Mouse (Mus musculus): Measurements from ENCODE around the gene Ccdc175. TPM values are rescaled to one million over a fixed set of nuclear protein-coding genes. Genes with fewer than 3 reads are reported as not detected.

The Ccdc175 gene
- polyA plus RNA-seq, 1 experiment from 2014 or later = 0.09 TPM

- WGBS = 4% methylated on average over 40 of the region's 40 CpGs
- H3K27ac ChIP-seq (ENCODE audit: low read depth, low read length) = peak overlapping the region; percentile 90
Measured at GRCm38 (mm10) chr12:72069626-72070326, 115.1 kb downstream of the Ccdc175 start.

DNA sequence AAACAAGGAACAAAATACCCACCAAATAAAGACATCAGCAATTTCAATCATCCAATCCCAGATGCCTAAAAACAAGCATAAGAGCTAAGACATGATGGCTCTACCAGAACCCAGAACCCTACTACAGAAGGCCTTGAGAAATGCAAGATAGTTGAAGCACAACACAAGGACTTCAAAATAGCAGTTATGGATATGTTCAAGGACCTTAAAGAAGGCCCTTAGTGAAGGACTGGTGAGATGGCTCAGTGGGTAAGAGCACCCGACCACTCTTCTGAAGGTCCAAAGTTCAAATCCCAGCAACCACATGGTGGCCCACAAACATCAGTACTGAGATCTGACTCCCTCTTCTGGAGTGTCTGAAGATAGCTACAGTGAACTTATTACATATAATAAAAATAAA is 127.0 kb downstream of the Ccdc175 start:
- Histone ChIP-seq H3K9ac (replicated peaks; ENCODE audit: low read depth, low read length) (no peak overlapping the region), H3K36me3 (ENCODE audit: control insufficient read depth, insufficient read depth, low read length) (no peaks in the 10 kb centered on the region), H3K27me3 (ENCODE audit: control insufficient read depth, insufficient read depth, low read length) (no peaks in the 10 kb centered on the region), H3K4me1 (ENCODE audit: control insufficient read depth, insufficient read depth, low read length) (no peaks in the 10 kb centered on the region), H3K9me3 (ENCODE audit: control insufficient read depth, low read length) (no peaks in the 10 kb centered on the region), H3K27ac (ENCODE audit: low read depth, low read length) (no peak overlapping the region), H3K4me2 (ENCODE audit: low read depth, low read length) (no peak overlapping the region), H3K4me3 (ENCODE audit: low read depth, low read length) (no peak overlapping the region)
- WGBS = 92% methylated on average over 1 of the region's 1 CpGs
- no peak for ATAC-seq (ENCODE audit: low read depth)

More at GRCm38 (mm10) chr12:72069626-72070326, 115.1 kb downstream of the Ccdc175 start:
- H3K27me3 ChIP-seq (ENCODE audit: control insufficient read depth, insufficient read depth, low read length) = no peaks in the 10 kb centered on the region
- H3K4me1 ChIP-seq (ENCODE audit: control insufficient read depth, insufficient read depth, low read length) = no peaks in the 10 kb centered on the region; the same call in 1 of the 2 replicates
- peak; percentile 83 for ATAC-seq (ENCODE audit: low read depth)
- peak overlapping the region; percentile 83 for H3K9ac ChIP-seq (replicated peaks; ENCODE audit: low read depth, low read length)
- H3K4me3 ChIP-seq (ENCODE audit: low read depth, low read length) = peak overlapping the region; percentile 76
- no peaks in the 10 kb centered on the region for H3K9me3 ChIP-seq (ENCODE audit: control insufficient read depth, low read length)
- no peaks in the 10 kb centered on the region for H3K36me3 ChIP-seq (ENCODE audit: control insufficient read depth, insufficient read depth, low read length)
- H3K4me2 ChIP-seq (ENCODE audit: low read depth, low read length) = peak overlapping the region; percentile 89

DNA sequence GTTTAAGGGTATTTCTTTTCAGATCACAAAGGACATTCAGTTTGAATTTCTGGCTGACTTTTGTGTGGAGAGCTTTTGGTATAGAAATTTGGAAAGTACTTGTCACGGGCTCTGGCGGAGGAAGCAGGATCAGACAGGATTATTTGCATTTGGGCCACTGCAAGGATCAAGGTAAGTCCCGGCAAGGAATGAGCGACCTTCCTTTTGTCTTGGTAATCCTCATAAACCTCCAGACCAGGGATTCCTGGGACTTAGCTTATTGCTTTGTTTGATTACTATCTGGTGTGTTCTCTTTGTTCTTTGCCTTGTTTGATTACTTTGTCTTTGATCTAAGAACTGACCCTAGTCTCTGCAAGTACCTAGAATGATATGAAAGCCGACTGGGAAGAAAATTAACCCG is 131.0 kb downstream of the Ccdc175 start:
- Histone ChIP-seq H3K27ac (ENCODE audit: low read depth, low read length) (no peak overlapping the region), H3K4me1 (ENCODE audit: control insufficient read depth, insufficient read depth, low read length) (no peaks in the 10 kb centered on the region), H3K9me3 (ENCODE audit: control insufficient read depth, low read length) (no peaks in the 10 kb centered on the region), H3K27me3 (ENCODE audit: control insufficient read depth, insufficient read depth, low read length) (no peaks in the 10 kb centered on the region), H3K4me2 (ENCODE audit: low read depth, low read length) (no peak overlapping the region), H3K4me3 (ENCODE audit: low read depth, low read length) (no peak overlapping the region), H3K36me3 (ENCODE audit: control insufficient read depth, insufficient read depth, low read length) (no peaks in the 10 kb centered on the region), H3K9ac (replicated peaks; ENCODE audit: low read depth, low read length) (no peak overlapping the region)
- WGBS = 25% methylated on average over 6 of the region's 6 CpGs
- ATAC-seq (ENCODE audit: low read depth) = no peak

DNA sequence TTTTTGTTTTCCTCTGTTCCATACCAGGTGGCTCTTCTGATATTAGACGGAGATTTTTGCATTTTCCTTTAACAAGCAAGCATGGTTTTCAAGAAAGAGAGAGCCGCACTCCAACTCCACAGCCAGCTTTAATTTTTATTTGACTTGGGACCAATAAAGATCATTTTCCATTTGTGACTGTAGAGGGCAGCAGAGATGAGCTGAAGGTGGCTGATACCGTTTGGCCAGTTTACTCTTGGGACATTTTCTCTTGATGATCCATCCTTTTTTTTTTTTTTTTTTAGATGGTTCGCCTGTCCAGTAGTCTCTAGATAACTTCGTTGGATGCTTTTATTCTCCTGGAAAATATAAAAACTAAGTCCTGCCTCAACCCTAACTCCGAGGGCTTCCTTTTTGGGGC is 131.5 kb downstream of the Ccdc175 start:
- no peak overlapping the region for H3K4me3 ChIP-seq (ENCODE audit: low read depth, low read length)
- H3K27ac ChIP-seq (ENCODE audit: low read depth, low read length) = no peak overlapping the region
- 45% methylated on average over 6 of the region's 6 CpGs for WGBS
- no peaks in the 10 kb centered on the region for H3K27me3 ChIP-seq (ENCODE audit: control insufficient read depth, insufficient read depth, low read length)
- no peaks in the 10 kb centered on the region for H3K9me3 ChIP-seq (ENCODE audit: control insufficient read depth, low read length)
- H3K36me3 ChIP-seq (ENCODE audit: control insufficient read depth, insufficient read depth, low read length) = no peaks in the 10 kb centered on the region
- no peak for ATAC-seq (ENCODE audit: low read depth)
- H3K4me1 ChIP-seq (ENCODE audit: control insufficient read depth, insufficient read depth, low read length) = no peaks in the 10 kb centered on the region
- H3K9ac ChIP-seq (replicated peaks; ENCODE audit: low read depth, low read length) = no peak overlapping the region
- H3K4me2 ChIP-seq (ENCODE audit: low read depth, low read length) = no peak overlapping the region

GRCm38 (mm10) chr12:72052571-72052970 is 132.3 kb downstream of the Ccdc175 start:
- WGBS = 85% methylated on average over 6 of the region's 6 CpGs
- H3K4me1 ChIP-seq (ENCODE audit: control insufficient read depth, insufficient read depth, low read length) = no peaks in the 10 kb centered on the region
- no peak overlapping the region for H3K27ac ChIP-seq (ENCODE audit: low read depth, low read length)
- no peak overlapping the region for H3K9ac ChIP-seq (replicated peaks; ENCODE audit: low read depth, low read length)
- no peaks in the 10 kb centered on the region for H3K27me3 ChIP-seq (ENCODE audit: control insufficient read depth, insufficient read depth, low read length)
- H3K4me3 ChIP-seq (ENCODE audit: low read depth, low read length) = no peak overlapping the region
- ATAC-seq (ENCODE audit: low read depth) = no peak
- H3K4me2 ChIP-seq (ENCODE audit: low read depth, low read length) = no peak overlapping the region
- no peaks in the 10 kb centered on the region for H3K36me3 ChIP-seq (ENCODE audit: control insufficient read depth, insufficient read depth, low read length)
- H3K9me3 ChIP-seq (ENCODE audit: control insufficient read depth, low read length) = no peaks in the 10 kb centered on the region

Small RNA genes within 50 kb of the gene (microRNA-seq; reads per million reads assigned to microRNA genes)
- gene Gm24466 = not detected

Other genes with a start within 250 kb of the Ccdc175 start
- gene Gpr135, start 113.9 kb downstream of the Ccdc175 start, polyA plus RNA-seq (2014; fragmentation: Nextera tagmentation; extraction: Ambion mirVana) = 6.2 and 8.7 TPM in 2 replicates
- 14.4 and 16.6 TPM in 2 replicates for gene L3hypdh, start 99.6 kb downstream of the Ccdc175 start, polyA plus RNA-seq (2014; fragmentation: Nextera tagmentation; extraction: Ambion mirVana)
- 101 and 113 TPM in 2 replicates for gene Jkamp, start 99.4 kb downstream of the Ccdc175 start, polyA plus RNA-seq (2014; fragmentation: Nextera tagmentation; extraction: Ambion mirVana)
- 2,768 and 3,331 TPM in 2 replicates for gene Rtn1, start 224.0 kb upstream of the Ccdc175 start, polyA plus RNA-seq (2014; fragmentation: Nextera tagmentation; extraction: Ambion mirVana)

Data from neural tube, embryonic 14.5 days (tissue).